Mouse (Mus musculus): Measurements from ENCODE around the gene Rad1.
"Not testable (repeated sequence)": the region's sequence is repeated elsewhere in the genome, so short reads cannot be mapped to it uniquely, and the experiment has no call there.

Rad1 gene

GRCm38 (mm10) chr15:10485484-10486364 lies at the start of gene Rad1, which contains the start of gene Brix1:
Gene Rad1, plus strand, starts transcription at chr15:10486018.
Gene Brix1, minus strand, starts transcription at chr15:10485947.
- in situ Hi-C loops (cut with MboI), result no loop called here

GRCm38 (mm10) chr15:10436893-10437292 lies 48.9 kb upstream of the Rad1 start:
- in situ Hi-C loops (cut with MboI), result no loop called here

- in situ Hi-C loops (cut with MboI), result no loop called here
Observed at GRCm38 (mm10) chr15:10439963-10440362, 45.9 kb upstream of the Rad1 start.

- in situ Hi-C loops (cut with MboI), result no loop called here
Observed at GRCm38 (mm10) chr15:10441493-10441892, 44.3 kb upstream of the Rad1 start.

- in situ Hi-C loops (cut with MboI), result no loop called here
Observed at GRCm38 (mm10) chr15:10442275-10442674, 43.5 kb upstream of the Rad1 start.

- in situ Hi-C loops (cut with MboI), result no loop called here
Observed at GRCm38 (mm10) chr15:10447102-10447501, 38.7 kb upstream of the Rad1 start.

GRCm38 (mm10) chr15:10460986-10461385 lies 24.8 kb upstream of the Rad1 start:
- in situ Hi-C loops (cut with MboI), result no loop called here

- in situ Hi-C loops (cut with MboI), result no loop called here
Observed at GRCm38 (mm10) chr15:10463555-10463954, 22.3 kb upstream of the Rad1 start.

GRCm38 (mm10) chr15:10464678-10465077 lies 21.1 kb upstream of the Rad1 start:
- in situ Hi-C loops (cut with MboI), result no loop called here

GRCm38 (mm10) chr15:10468761-10469160 lies 17.1 kb upstream of the Rad1 start:
- in situ Hi-C loops (cut with MboI), result no loop called here

- in situ Hi-C loops (cut with MboI), result no loop called here
Observed at GRCm38 (mm10) chr15:10469641-10470150, 16.1 kb upstream of the Rad1 start.

GRCm38 (mm10) chr15:10470151-10470831 lies 15.5 kb upstream of the Rad1 start, which contains the start of gene Dnajc21:
Gene Dnajc21, minus strand, starts transcription at chr15:10470516.
- in situ Hi-C loops (cut with MboI), result no loop called here

- in situ Hi-C loops (cut with MboI), result no loop called here
Observed at GRCm38 (mm10) chr15:10470941-10471340, 14.9 kb upstream of the Rad1 start.

GRCm38 (mm10) chr15:10486365-10486839 lies 584 bp downstream of the Rad1 start:
- in situ Hi-C loops (cut with MboI), result no loop called here

GRCm38 (mm10) chr15:10487246-10487645 lies 1.4 kb downstream of the Rad1 start:
- in situ Hi-C loops (cut with MboI), result no loop called here

- in situ Hi-C loops (cut with MboI), result no loop called here
Observed at GRCm38 (mm10) chr15:10490101-10490500, 4.3 kb downstream of the Rad1 start.

- in situ Hi-C loops (cut with MboI), result no loop called here
Observed at GRCm38 (mm10) chr15:10495944-10496343, 10.1 kb downstream of the Rad1 start.

GRCm38 (mm10) chr15:10496696-10497095 lies 10.9 kb downstream of the Rad1 start:
- in situ Hi-C loops (cut with MboI), result not testable (repeated sequence)

- in situ Hi-C loops (cut with MboI), result no loop called here
Observed at GRCm38 (mm10) chr15:10499593-10499992, 13.8 kb downstream of the Rad1 start.

GRCm38 (mm10) chr15:10500035-10500434 lies 14.2 kb downstream of the Rad1 start:
- in situ Hi-C loops (cut with MboI), result no loop called here

- in situ Hi-C loops (cut with MboI), result no loop called here
Observed at GRCm38 (mm10) chr15:10500838-10501719, 15.3 kb downstream of the Rad1 start.

GRCm38 (mm10) chr15:10506099-10506498 lies 20.3 kb downstream of the Rad1 start:
- in situ Hi-C loops (cut with MboI), result no loop called here

Data from mature B cell (primary cell).